Mouse (Mus musculus) retina, embryonic 14.5 days (tissue): ENCODE data around the gene Kars.

Source experiments
- DNase-seq: peaks from one replicate; pipeline ENCODE4 v3.0.0-alpha.2; 2015; ENCODE audit warnings: low spot score

The Kars gene

DNA sequence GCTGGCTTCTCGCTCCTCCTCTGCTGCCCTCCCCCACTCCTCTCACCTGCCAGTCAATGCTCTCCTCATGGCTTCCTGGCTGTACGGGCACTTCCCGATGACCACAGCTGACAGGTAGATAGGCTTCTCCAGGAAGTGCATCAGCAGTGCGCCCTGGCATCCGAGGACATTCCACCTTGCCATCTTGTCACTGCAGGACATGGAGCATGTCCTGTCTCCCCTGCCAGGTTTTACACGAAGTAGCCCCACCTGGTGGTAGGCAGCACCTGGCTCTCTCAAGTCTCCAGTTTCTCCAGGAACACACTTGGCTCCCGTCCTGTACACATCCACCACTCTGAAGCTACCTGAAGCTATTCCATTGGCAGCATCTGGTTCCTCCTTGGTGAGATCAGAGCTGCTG lies 29.0 kb downstream of the Kars start:
- DNase-seq: no peak

GRCm38 (mm10) chr8:111978147-111978546 lies 33.0 kb downstream of the Kars start:
- no peak for DNase-seq

DNA sequence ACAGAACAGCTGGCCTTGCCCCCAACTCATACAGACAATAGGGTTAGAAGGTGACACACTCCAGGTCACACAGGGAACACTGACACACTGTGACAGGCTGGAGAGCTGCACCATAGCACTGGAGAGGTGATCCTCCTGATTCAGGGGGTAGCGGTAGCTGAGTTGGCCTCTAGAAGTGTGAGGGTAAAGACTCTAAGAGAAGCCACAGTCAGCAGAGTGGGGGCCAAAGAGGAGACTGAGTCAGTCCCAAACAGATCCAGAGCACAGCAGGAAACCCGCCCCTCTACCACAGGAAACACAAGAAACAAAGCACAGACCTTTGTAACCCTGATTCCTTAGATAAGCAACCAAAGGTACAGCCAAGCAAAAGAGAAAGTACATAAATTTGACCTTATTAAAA lies 34.8 kb downstream of the Kars start:
- DNase-seq: no peak

- DNase-seq: no peak
Observed at GRCm38 (mm10) chr8:111975706-111976105, 35.4 kb downstream of the Kars start.

GRCm38 (mm10) chr8:111974138-111974537 lies 37.0 kb downstream of the Kars start:
- no peak for DNase-seq

DNA sequence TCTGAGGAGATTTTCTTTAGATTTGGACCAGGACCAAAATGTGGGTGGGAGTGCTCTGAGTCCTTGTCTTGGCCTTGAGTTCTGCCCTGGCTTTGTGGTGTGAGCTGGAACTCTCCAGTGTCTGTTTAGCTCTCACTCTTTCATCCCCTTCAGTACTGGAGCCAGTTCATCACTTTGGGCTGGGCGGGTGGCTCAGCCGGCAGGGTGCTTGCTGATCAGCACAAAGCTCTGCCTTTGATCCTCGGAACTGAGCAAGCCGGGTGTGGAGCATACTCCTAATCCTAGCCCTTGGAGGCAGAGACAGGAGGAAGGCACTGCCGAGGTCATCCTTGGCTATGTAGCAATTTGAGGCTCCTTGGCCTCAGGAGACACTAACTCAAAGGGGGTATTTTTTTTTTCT lies 42.1 kb downstream of the Kars start:
- no peak for DNase-seq

DNA sequence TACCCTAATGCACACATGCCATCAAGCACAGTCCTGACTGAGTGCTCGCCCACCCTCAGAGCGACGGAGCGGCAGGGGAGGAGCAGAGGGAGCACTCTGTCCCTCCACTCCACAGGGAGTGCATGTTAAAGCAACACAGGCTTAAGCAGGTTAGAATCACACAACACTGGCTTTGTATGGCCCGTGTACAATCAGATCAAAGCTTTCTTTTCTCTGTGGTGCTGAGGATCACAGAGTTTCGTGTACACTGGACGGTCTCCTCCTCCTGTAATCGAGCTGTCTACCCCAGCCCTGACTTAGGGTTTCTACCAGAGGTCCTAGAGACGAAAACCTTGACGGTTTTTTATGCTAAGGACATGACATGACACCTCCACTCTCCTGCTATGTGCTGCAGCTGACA lies 42.6 kb downstream of the Kars start:
- DNase-seq: no peak

- no peak for DNase-seq
Observed at GRCm38 (mm10) chr8:111967246-111967870, 43.8 kb downstream of the Kars start.

DNA sequence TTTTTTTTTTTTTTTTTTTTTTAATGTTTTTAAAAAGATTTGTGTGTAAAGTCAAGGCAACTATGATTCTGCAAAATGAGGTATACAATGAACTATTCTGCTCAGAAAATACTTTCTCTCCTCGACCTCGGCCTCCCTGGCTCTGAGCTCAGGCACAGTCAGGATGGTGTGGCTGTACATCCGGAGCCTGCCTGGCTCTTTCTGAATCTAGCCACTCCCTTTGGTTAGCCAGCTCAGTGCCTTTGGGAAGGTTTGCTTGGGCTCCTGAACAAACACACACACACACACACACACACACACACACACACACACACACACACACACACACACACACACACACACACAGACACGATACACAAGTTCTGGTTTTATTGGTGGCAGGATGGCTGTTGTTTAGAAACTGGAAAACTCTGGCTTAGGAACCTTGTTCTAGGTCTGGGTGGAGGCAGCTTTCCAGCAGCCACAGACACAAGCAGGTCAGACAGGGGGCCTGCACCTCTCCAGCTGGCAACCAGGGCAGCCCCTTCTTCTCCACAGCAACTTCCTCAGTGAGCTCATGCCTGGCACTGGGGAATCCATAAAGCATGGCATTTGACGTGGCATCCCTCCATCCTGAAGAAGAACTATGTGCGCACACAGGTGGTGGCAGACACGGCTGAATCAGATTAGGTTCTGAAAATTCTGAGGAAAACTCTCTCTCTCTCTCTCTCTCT lies 46.1 kb downstream of the Kars start:
- DNase-seq: no peak

DNA sequence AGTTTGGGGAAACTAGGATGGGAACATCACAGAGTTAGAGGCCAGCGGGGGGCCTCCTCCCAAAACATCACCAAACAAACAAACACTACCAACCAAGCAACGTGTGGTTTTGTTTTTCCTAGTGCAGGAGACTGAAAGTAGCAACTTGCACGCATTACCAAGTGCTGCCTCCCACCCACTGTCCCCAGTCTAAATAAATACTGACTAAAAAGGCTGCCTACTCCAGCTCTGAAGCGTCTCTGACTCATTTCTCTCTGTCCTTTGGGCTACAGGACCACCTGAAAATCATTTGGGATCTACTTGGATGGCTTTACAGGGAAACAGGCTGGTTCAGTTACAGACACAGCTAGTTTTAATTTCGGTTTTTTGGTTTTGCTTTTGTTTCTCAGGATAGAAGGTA lies 46.8 kb downstream of the Kars start:
- DNase-seq: no peak

DNA sequence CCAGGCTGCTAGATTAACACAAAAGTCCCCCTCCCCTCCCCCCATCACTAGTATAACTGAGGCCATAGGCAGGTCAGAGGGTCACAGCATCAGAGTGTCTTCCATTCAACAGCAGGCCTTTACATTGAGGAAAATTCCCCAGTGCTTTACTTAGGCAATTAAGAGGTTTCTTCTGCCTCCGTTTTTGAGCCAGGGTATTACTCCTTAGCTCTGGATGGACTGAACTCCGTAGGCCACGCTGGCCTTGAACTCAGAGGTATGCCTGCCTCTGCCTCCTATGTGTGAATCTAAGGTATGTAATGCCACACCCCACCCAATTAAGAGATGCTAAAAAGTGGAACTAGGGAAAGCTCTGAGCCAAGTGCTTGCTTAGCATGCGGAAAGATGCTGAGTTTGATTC lies 47.6 kb downstream of the Kars start:
- no peak for DNase-seq

- no peak for DNase-seq
Observed at GRCm38 (mm10) chr8:111963091-111963490, 48.0 kb downstream of the Kars start.

DNA sequence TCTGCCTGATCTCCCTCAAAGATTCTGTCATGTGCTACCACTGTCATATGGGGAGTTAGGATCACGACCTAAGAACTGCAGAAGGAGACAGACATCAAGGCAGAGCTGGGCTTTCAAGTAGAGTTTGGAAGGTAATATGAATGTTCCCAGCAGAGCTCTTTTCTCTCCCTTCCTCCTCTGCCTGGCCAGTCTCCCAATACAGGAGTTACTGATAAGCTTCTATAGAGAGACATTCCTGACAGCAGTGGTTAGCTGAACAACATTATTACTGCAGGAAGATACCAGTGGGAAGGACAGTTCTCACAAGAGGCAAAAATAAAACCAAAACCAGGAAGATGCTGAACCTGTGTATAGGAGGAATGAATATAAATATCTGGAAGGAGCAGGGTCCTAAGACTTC lies 48.5 kb downstream of the Kars start:
- no peak for DNase-seq

DNA sequence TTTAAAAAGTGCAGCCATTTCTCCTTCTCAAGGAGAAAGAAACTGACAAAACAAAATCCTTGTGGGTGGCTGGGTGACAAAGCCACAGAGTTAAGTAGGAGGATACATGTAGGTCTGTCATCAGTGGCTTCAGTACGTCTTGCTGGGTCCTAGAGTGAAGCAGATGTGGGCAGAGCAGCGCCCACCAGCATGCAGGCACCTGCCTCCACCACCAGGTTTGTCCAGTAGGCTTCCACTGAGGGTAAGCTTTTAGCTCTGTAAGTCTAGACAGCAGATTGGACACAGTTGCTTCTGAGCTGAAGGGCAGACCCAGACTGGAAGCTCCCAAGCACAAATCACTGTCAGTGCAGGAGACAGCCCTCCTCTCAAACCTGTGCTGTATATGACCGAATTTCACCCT lies 49.8 kb downstream of the Kars start:
- no peak for DNase-seq

DNA sequence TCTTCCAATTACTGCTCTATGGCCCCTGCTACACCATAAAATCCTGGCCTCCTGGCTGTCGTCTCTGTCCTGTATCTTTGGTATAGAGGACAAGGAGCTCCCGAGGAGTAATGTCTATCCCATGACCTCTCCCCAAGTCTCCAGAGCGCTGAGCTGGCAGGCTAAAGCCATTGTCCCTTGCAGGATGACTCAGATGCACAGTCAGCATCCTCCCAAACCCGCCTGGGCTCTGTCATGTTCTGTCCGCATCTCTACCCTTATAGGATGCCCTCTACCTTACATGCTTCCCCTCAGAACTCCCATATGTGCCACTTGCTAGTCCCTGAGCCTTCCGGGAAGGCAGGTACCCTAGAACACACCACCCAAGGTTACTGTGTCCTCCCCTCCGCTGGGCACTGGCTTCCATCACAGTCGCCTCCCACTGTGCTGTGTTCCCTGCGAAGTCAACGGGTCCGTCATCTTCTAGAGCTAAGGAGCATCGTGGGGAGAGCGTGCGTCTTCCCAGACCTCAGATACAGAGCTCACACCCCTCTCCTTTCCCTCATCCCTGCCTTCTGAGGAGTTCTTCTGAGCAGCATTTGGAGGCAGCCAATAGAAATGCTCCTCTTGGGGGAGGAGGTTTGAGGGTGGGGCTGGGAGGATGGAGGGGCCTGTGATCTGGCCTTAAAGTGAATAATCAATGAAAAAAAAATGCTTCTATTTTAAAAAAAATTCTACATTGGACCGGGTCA lies 50.4 kb downstream of the Kars start:
- DNase-seq: no peak

- DNase-seq: no peak
Observed at GRCm38 (mm10) chr8:111957231-111957630, 53.9 kb downstream of the Kars start.

GRCm38 (mm10) chr8:111955879-111956278 lies 55.2 kb downstream of the Kars start:
- no peak for DNase-seq

- no peak for DNase-seq
Observed at GRCm38 (mm10) chr8:111954844-111955594, 56.1 kb downstream of the Kars start.

DNA sequence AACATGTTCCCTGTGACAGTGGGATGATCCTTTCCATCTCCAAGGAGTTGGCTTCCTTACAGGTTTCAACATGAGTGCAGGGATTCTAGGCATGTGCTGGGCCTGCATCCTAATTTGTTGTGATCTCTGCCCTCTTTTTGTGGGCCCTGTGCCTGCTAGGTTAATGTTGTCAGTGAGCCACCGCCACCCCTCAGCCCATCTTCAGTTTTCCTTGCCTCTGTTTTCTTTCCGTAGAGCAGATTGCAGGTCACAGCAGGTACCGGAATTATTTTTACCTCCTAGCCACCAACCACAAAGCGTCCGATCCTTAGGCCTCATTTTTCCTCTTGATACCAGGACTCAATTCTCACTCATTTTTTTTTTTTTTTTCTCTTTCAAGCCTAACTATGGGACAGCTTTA lies 59.2 kb downstream of the Kars start:
- no peak for DNase-seq

DNA sequence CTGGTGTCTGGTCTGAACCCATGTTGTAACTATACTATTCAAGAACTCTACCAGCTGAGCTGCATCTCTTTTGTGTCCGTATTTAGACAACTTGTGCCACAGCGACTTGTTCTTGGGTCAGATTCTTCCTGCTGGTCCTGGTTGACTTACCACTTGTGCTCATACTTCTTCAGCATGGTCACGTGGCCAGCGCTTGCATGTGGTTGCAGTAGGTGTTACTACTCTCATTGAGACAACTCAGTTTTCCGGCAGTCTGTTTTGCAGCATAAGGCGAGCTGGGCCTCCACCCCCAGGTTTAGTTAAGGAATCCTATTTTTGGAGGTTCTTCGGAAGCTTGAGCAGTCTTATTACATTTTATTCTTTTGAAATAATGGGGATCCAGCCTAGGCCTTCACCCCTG lies 59.8 kb downstream of the Kars start:
- DNase-seq: no peak

GRCm38 (mm10) chr8:111950846-111951245 lies 60.3 kb downstream of the Kars start:
- no peak for DNase-seq

GRCm38 (mm10) chr8:111947954-111948353 lies 63.2 kb downstream of the Kars start:
- DNase-seq: no peak

GRCm38 (mm10) chr8:111947144-111947543 lies 64.0 kb downstream of the Kars start:
- no peak for DNase-seq
